Mouse (Mus musculus) fibroblast of lung, adult 2 months (primary cell): Measurements from ENCODE around the gene Rps6ka4.

ENCODE experiments used
- DNase-seq: peaks from one replicate; pipeline ENCODE4 v3.0.0-alpha.2; 2011; ENCODE audit warnings: low read depth

The Rps6ka4 gene

DNA sequence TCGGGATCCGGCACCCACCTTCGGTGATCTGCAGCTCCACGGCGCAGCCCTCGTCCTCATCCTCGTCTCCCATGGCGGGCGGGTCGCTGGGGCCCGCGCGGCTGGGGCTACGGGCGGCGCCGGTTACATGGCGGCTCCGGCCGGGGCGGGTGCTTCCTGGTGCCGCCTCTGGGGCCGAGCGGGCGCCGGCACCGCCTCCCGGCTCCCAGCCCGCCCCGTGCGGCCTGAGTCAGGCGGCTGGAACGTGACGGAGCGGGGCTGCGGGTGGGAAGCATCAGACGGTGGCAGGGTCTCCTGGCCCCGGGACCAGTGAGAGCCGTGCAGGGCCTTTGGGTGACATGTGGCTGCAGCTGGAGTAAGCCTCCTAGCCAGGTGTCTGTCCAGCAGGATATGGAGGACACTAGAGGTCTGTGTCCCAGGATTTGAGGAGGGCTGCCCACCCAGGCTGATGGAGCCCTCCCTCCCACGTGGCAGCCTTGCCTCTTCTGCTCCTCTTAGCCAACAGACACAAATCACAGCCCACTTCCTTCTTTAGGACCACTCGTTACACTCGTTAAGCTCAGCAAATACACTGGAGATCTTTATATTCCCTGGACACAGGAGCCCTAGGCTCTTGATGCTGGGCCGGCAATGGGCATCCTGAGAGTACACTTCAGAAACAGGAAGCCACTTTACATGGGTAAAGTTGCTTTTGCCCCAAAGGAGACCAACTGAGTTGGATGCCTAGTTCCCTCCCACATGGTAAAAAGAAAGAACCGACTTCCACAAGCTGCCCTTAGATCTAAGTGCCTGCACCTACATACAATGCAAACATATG lies at the start of gene Rps6ka4:
Gene Rps6ka4 (minus strand): TSS at position 162 of the 817 bp plus-strand sequence.
- DNase-seq = peak; percentile 36

DNA sequence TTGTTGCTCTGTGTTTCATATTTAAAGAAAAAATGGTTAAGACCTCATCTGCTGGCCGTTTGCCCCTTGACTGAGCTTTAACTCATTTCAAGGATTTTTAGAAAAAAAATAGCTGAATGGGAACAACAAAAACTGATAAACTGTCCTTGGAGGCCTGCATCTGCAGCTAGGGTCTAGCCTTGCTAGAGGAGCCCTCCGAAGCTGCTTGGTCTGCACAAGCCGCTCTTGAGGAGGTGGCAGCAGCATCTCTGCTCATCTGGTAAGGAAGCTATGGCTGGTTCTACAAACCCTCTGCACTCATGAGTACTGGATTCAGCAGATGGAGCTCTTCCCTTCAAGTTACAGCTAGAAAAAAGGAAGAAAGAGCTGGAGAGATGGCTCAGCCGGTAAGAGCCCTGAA lies 37.5 kb upstream of the Rps6ka4 start:
- DNase-seq = no peak

DNA sequence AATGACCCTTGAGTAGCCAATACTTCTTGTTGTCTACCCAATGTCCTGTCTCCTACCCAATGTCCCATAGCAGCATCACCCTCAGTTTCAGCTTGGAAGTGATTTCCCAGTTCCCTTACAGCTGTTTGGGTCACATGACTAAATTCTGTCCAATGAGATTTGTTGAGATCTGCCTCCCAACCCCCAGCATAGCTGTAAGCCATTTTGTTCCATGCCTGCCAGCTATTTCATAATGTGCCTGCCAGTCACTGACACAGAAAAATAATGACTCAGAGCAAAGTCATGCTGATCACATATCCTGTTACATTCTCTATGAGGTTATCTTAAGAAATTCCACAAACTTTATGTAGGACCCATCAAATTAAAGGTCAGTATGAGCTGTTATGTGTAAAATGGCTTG lies 36.4 kb upstream of the Rps6ka4 start:
- DNase-seq = peak; percentile 71

DNA sequence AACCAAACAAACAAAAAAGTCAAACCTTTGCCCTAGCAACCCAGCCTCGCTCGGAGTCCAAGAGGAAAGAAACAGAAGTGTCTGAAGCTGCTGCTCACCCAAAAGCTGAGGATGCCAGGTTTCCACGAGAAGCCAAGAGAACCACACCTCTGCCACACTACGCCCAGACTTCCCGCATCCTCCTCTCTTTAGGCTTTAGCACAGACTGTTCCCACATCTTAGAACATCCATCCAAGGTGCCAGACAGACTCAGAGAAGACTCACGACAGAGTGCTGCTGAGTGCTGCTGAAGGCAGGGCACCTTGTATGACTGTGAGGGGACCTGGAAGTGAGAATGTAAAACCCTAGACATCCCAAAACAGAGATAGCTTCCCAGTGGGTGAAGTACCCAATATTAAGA lies 35.4 kb upstream of the Rps6ka4 start:
- no peak for DNase-seq

DNA sequence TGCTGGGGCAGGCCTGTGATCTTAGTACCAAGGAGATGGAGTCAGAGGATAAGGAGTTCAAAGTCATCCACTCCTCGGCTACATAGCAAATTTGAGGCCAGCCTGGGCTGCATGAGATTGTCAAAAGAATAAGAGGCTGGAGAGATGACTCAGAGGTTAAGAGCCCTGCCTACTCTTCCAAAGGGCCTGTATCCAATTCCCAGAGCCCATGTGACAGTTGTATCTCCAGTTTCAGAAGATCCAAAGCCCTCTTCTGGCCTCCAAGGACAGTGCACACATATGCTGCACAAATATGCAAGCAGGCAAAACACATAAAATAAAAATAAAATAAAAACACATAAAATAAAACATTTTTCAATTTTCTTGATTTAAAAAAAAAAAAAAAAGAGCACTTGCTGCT lies 33.8 kb upstream of the Rps6ka4 start:
- no peak for DNase-seq

DNA sequence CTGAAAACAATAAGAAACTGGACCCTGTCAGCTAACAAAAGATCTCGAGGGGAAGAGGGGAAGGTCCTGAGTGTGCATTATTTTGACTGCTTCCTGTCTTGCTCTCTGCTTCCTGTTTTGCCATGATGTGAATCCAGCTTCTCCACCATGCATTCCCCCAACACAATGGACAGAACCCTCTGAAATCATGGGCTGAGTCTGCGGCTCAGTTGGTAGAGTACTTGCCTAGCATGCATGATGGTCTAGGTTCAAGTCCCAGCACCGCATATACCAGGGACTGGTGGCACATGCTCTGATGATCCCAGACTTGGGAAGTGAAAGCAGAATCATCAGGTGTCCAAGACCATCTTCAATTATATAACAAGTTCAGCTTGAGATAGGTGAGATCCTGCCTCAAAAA lies 32.3 kb upstream of the Rps6ka4 start:
- DNase-seq = no peak

DNA sequence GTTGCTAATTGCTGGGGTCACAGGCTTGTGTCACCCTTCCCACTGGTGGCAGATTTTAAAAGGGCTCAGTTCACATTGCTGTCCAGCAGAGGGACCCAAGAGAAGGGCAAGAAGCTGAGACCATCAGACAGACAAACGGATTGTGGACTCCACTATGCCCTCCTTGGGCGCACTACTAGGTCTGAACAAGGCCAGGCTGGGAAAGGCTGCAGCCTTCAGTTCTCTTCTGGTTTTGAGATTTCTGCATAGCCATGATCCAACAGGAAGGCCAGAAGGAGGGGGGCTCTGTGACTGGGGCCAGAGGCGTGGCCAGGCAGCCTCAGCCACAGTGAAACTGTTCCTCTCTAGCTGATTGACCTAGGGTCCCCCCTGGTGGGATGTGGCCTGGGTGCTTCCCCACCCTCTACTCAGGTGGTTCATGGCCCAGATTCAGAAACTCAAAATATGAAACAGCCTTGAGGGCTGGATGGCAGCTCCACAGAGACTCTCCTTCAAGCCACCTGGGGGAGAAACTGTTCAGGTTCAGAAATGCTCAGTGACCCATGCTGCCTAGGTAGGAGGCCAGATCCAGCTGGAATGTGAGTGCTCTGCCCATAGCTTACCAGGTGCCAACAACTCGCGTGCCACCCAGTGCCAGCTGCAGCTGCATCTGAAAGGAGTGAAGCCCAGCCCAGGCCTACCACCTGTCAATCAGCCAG lies 31.3 kb upstream of the Rps6ka4 start:
- DNase-seq = no peak

DNA sequence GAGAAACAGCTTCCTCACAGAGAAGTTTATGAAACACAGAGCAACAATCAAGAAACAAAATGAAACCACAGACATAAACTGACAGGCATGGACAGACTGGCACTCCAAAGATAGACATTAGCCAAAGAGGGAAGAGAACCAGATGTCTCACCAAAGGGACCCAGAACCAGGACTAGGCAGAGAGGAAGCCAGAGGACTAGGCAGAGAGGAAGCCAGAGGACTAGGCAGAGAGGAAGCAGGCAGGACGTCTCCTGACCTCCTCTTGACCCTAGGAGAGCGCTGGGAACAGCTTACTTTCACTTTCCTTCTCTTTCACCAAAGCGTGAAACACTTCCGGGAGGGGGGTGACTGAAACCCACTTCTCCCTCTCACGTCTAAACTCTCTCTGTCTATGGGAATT lies 28.9 kb upstream of the Rps6ka4 start:
- no peak for DNase-seq

DNA sequence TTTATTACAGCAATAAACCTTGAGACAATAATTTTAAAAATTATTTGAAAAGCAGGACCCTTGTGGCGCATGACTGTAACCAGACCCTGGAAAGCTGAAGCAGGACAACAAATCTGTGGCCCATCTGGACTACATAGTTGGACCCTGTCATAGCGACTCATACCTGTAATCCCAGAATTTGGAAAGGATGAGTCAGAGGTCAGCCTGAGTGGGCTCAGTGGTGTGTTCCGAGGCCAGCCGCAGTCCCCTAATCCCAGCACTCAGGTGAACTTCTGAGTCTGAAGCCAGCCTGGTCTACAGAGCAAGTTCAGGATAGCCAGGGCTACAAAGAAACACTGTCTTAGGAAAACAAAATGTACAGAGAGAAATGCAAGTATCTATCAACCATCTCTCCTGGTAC lies 21.0 kb upstream of the Rps6ka4 start:
- DNase-seq = no peak

DNA sequence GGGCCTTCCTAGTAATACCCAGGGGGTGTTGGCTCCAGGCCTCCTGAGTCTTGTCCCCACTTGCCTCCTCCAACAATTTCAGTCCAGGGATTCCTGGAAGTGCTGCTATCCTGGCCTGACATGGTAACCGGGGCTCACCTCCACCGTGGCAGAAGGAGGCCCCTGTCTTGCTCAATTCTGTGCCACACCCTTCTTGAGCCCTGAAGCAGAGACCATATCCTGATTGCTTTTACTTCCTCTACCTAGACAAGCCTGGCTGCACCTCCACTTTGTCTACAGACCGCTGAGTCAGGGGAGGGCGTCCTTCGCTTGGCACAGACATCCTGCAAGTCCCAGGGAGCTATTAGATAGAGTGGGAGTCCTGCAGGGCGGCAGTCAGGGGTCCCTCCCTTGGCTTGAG lies 20.3 kb upstream of the Rps6ka4 start:
- no peak for DNase-seq

DNA sequence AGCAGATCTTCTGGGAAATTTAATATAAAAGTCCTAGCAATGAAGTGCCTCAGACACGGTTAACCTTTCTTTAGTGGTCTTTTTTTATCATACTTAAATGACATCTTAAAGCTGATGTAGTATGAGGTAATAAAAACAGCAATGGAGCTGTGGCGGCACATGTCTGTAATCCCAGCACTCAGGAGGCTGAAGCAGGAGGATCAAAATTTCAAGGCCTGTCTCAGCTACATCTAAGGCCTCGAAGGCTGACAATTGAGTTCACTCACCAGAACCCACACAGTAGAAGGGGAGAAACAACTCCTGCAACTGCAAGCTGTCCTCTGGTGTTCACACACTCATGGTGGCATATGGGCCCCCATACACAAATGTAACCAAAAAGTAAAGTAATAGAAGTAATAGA lies 19.5 kb upstream of the Rps6ka4 start:
- DNase-seq = no peak

DNA sequence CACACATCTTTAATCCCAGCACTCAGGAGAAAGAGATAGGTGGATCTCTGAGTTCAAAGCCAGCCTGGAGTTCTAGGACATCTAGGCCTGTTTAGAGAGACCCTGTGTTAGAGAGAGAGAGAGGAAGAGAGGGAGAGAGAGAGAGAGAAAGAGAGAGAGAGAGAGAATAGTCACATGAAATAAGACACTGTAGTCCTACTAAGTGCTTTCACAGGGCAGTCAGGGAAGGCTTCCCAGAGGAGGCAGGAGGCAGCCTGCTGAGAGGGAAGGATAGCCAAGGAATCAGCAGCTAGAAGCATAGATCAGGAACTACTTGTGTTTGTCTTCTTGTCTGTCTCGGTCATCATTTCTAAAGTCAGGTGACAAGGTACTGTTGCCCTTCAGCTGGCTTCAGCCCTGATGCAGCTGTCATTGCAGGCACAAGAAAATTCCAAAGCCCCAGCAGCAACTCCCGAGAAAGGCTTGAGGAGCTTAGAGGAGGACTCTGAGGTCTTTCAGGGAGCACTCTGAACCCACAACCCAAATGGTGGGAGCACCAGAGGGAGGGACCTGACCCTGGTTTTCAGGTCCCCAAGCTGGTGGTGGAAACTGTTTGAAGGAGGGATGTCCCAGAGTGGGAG lies 18.7 kb upstream of the Rps6ka4 start:
- DNase-seq = no peak

DNA sequence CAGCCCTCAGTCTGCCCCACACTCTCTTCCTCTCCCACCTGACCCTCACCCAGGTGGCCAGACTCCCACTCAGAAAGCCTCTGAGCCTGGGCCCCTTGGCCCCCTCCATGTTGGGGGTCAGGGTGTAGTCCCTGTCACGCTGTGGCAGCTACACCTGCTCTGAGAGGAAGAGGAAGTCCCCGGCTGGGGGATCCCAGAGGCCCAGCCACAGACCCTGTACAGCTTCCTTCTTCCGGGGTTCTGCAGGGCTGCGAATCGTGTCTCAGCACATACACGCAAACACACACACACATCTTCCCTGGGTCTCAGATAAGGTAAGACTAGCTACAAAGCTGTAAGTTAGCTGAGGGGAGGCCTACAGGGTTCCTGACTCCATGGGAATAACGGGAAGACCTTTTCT lies 17.6 kb upstream of the Rps6ka4 start, which contains the start of gene Ccdc88b:
Gene Ccdc88b (minus strand): TSS at position 181 of the 400 bp plus-strand sequence.
- no peak for DNase-seq

DNA sequence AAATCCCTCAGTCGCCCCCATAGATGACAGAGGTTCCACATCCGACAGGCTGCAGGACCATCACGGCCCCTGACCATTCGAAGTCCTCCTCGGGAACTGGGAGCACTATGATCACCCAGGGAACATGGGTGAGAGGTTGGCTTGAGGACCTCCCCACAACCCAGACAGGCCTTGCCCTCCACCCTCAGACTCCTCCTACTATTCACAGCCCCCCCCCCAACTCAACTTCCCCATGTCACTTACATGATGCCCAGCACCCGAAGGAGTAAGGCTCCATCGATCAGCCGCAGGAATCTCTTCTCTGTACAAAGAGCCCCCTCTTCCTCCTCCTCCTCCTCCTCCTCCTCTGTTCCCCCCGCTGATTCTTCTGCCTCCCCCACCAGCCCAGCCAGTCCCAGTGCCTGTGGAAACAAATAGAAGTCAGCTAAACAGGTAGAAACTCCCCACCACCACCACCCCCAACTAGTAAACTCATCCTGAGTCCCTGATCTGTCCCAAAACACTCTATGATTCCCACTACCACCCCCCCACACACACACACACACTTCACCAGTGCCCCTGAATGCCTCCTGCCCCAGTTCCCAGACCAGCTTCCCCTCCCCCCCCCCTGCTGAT lies 17.1 kb upstream of the Rps6ka4 start:
- no peak for DNase-seq

DNA sequence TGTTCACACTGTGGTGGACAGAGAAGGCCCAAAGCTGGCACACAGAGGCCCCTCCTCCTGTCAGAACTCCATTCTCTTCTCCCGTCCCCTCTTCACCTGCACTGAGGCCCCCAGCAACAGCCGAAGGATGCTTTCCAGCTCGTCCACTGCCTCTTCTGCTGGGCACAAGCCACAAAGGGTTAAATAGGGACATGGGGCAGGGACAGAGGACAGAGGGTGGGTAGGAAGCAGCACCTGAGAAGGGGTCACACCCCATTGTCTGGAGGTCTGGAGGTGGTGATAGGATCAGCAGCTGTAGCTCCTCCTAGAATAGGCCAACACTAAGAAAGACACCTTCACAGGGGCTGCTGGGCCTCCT lies 16.5 kb upstream of the Rps6ka4 start:
- no peak for DNase-seq

DNA sequence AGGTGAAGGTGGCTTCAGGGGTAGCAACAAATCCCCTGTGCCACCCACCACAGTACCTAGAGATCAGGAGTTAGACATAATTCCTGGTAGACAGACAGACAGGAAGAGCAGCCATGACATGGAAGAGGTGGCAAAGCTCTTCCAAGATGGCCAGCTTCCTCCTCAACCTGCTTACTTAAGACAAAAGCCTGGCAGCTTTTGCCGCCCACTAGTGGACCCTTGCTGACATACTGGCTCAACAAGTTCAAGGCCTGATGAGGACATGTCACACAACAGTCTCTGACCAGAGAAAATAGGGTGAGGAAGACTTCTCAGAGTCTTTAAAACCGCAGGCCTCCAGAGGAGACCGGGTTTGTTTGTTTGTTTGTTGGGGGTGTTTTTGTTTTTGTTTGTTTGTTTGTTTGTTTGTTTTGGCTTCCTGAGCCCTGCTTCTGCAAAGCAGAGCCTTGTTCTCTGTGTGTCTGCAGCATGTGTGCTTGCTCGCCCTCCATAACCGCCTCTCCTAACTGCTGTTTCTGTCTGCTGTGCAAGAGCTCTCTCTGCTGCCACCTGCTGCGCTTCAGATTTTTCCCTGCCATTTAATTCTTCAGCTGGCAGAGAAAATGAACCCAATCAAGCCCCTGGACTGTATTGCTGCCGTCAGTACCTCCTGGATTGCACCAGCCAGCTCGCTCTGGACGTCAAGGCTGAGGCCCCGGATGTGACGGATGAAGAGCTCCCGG lies 16.0 kb upstream of the Rps6ka4 start:
- DNase-seq = no peak

DNA sequence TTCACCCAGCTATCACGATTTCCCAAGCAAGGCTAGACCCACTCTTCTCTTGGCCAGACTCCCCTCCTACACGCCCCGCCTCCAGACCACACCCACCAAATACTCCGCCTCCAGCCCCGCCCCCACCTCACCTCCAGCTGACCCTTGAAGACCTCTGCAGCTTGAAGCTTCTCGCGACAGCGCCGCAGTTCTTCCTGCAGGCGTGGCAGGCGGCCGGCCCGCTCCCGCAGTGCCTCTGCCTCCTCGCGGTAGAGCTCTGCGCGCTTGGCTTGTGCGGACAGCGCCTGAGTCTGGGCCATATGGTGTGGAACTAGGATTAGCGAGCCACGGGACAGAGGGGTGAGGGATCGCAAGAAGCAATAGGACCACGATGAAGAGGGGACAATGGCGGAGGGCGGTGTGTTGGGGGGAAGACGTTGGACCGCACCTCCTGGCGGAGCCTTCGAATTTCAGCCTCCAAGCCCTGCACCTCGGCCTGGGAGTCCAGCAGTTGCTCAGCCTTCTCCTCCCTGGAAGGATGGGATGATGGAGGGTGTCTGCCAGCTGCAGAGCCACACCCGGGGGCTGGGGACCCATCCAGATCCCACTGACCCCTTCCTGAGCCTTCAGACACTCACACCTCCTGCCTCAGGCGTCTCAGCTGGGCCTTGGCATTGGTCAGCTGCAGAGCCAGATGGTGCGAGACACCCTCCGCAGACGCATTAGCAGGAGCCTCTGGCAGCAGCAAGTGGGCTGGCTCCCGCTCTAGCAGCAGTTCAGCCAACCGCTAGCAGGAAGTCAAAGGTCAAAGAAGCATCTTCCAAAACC lies 15.0 kb upstream of the Rps6ka4 start:
- no peak for DNase-seq

DNA sequence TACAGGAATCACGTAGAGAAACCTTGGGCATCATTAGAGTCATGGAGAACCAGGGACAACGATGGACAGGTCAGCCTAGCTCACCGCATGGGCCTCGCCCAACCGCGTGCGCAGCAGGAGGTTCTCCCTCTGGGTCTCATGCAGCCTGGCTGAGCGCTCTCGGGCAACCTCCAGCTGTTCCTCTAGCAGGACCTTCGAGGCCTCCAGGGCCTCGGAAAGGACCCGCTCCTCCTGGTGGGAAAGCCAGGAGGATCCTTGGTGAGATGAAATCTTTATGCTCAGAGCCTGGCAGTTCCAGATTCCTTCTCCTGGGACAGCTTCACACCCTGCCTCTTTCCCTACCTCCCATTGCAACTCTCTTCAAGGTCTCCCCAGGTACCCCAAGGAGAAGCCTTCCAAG lies 14.2 kb upstream of the Rps6ka4 start:
- DNase-seq = no peak

DNA sequence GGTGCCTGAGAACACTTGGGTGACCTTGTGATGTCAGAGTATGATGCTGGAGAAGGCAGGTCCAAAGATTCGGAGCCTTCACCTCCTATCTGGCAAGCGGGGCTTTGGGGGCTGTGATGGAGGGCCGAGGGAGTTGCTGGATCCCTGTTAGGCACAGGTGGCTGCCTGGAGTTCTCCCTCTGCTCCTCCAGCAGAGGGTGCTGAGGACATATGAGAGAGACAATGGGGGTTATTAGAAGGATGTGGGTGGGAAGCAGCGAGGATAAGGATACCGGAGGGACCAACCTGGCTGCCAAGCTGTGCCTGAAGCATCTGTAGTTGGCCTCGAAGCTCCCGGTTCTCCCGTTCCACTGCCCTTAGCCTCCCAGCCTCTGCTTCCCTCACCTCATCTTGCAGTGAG lies 13.5 kb upstream of the Rps6ka4 start:
- no peak for DNase-seq

DNA sequence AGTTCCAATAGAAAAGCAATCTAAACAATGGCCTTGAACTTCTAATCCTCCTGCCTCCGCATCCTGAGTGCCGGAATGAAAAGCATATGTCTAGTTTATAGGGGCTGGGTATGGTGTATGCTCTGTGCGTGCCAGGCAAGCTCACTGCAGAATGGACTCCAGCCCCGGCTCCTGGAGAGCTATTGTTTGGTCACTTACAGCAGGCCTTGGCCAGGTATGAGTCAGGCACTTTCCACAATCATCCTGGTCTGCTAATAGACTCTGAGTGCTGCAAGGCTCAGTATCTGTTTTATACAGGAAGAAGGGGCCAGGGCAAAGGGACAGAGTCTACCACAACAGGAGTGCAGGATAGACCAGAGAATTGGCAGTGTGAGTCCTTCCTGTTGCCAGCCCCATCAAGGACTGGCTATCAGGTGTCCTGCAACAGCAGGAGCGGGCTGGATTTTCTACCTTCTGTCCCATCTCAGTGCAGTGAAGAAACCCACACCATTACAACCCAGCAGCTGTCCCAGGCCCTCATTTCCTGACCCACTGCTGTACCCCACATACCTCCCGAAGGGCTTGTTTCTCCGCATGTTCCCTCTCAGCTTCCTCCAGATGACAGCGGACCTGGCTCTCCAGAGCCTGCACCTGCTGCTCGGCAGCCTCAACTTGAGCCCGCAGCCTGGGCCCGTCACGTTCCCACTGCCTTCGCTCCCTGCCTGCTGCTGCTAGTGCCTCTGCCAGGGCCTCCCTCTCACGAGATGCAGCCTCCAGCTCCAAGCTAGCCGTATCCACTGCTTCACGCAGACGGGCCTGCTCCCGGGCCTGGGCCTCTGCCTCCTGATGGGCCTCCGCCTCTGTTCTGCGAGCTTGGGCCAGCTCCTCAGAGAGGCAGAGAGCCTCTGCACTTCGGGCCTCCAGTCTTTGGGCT lies 12.2 kb upstream of the Rps6ka4 start:
- DNase-seq = no peak
